Mouse (Mus musculus): Measurements from ENCODE around the gene 4933409G03Rik.

- TF ChIP-seq CTCF (IDR thresholded peaks at IDR 0.05; ENCODE audit: low read depth, low read length), result no peak
- TF ChIP-seq POLR2A (IDR thresholded peaks at IDR 0.05; ENCODE audit: borderline replicate concordance, low read depth, low read length), result no peak
These were observed 21.4 kb upstream of the 4933409G03Rik start for GRCm38 (mm10) chr2:68560821-68561220.
